Mouse (Mus musculus): ENCODE results near the gene Rapgef4.

DNA sequence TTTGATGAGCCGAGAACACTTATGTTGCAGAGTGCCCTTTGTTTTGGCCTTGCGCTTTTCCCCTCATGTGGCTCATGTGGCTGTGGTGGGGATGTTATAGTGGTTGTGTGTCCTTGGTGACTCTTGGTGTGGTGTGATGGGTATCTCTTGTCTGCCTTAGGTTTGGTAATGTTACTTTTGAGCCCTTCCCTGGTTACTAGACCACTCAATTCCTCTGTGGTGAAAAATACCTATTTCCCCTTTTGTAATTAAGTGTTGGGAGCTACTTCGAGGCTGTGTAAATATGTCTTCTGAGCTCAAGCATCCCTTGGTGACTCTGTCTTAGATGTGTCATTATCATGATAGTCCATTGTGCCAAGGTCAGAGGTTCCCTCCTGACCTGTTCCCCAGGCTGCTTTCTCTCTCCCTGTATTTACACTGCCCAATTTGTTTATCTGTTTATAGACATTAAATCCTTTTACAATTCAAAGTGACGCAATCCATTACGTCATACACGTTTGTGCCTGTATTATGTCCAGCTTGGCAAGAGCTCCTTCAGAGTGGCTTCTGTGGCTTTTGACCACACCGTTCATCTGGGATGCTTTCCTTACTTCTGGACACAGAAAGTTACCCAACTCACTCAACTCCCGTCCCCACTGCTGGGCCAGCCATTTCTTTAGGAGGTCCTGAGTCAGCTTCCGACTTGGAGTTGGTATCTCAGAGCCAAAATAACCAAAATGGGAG lies 320.3 kb downstream of the Rapgef4 start:
- TF ChIP-seq CTCF (IDR thresholded peaks at IDR 0.05; ENCODE audit: low read depth), result no peak
- no peak for TF ChIP-seq EP300 (IDR thresholded peaks at IDR 0.05; ENCODE audit: low read depth)
